Mouse (Mus musculus): ENCODE data around the gene Pdgfra.

- TF ChIP-seq CTCF (IDR thresholded peaks at IDR 0.05; ENCODE audit: control insufficient read depth, insufficient read depth, insufficient read length) (no peak), MAX (IDR thresholded peaks at IDR 0.05) (no peak), MYOG (IDR thresholded peaks at IDR 0.05; ENCODE audit: control insufficient read depth, extremely low read depth, insufficient read length) (no peak), FOSL1 (IDR thresholded peaks at IDR 0.05; ENCODE audit: insufficient read depth, low read length, poor library complexity, severe bottlenecking) (no peak), CEBPB (IDR thresholded peaks at IDR 0.05; ENCODE audit: low read depth) (no peak)
Measured at GRCm38 (mm10) chr5:75109368-75109767, 42.7 kb upstream of the Pdgfra start.

Measured in C2C12 (cell line).